Mouse (Mus musculus) ES-E14 (cell line): ENCODE measurements around the gene Lmntd1.

Experiments used
- CHD2 ChIP-seq: IDR thresholded peaks from 2 replicates; pipeline ENCODE4 v1.6.1; 2014; ENCODE audit warnings: mild to moderate bottlenecking, low read depth, low read length, inconsistent platforms
- HCFC1 ChIP-seq: IDR thresholded peaks from 2 replicates; pipeline ENCODE4 v1.6.1; 2012; ENCODE audit warnings: low read length, inconsistent platforms, borderline replicate concordance; ENCODE audit not compliant: insufficient read depth
- MAFK ChIP-seq: IDR thresholded peaks from 2 replicates; pipeline ENCODE4 v1.6.1; 2014; ENCODE audit warnings: mild to moderate bottlenecking, low read depth, low read length, inconsistent platforms; ENCODE audit not compliant: insufficient read depth
- ZC3H11A ChIP-seq: IDR thresholded peaks from 2 replicates; pipeline ENCODE4 v1.6.1; 2012; ENCODE audit warnings: low read depth, mild to moderate bottlenecking, inconsistent platforms, low read length, borderline replicate concordance
- ZNF384 ChIP-seq: IDR thresholded peaks from 2 replicates; pipeline ENCODE4 v1.6.1; 2012; ENCODE audit warnings: low read depth, low read length, inconsistent platforms

GRCm38 (mm10) chr6:145445811-145446500, 168.2 kb downstream of the Lmntd1 start:
- no peak for TF ChIP-seq ZC3H11A
- no peak for TF ChIP-seq HCFC1
- no peak for TF ChIP-seq ZNF384
- no peak for TF ChIP-seq CHD2
- no peak for TF ChIP-seq MAFK
